Mouse (Mus musculus): ENCODE results near the gene Liph. TPM values are rescaled to one million over a fixed set of nuclear protein-coding genes. Genes with fewer than 3 reads are reported as not detected.

The Liph gene
- polyA plus RNA-seq, 1 experiment = 1.9 TPM

DNA sequence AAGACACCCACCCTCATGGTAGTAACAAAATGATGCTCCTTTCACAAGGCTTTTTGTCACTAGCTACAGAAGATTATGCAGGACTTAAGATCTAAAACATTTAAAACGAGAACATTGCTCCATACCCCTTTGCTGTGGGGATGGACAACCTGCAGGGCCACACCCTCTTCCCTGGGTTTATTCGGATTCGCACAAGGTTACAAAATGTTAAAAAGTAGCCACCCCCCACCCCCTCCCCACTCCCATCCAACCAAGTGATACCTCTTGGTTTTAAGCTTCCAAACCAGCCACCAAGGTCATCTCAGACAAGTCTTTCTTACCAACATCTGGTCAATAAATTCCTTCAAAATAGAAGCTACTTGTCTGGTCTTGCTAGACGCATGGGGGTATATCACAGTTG is 11.9 kb downstream of the Liph start:
- H3K27me3 ChIP-seq (ENCODE audit: control insufficient read depth, insufficient read depth, low read length) = no peaks in the 10 kb centered on the region
- no peak overlapping the region for H3K27ac ChIP-seq (ENCODE audit: control insufficient read depth, insufficient read depth, low read length)
- no peaks in the 10 kb centered on the region for H3K4me1 ChIP-seq (replicated peaks; ENCODE audit: control insufficient read depth, insufficient read depth, low read length)
- 98% methylated on average over 4 of the region's 4 CpGs for WGBS
- no peaks in the 10 kb centered on the region for H3K36me3 ChIP-seq (ENCODE audit: control insufficient read depth, insufficient read depth, low read length)
- TF ChIP-seq CTCF (IDR thresholded peaks at IDR 0.05; ENCODE audit: borderline replicate concordance, control insufficient read depth, extremely low read depth, insufficient read depth, low read length, poor library complexity) (no peak), POLR2A (IDR thresholded peaks at IDR 0.05; ENCODE audit: control insufficient read depth, extremely low read depth, insufficient read depth, low read length, poor library complexity) (no peak)
- DNase-seq = no peak
- H3K4me3 ChIP-seq (ENCODE audit: control insufficient read depth, insufficient read depth, low read length) = no peak overlapping the region

DNA sequence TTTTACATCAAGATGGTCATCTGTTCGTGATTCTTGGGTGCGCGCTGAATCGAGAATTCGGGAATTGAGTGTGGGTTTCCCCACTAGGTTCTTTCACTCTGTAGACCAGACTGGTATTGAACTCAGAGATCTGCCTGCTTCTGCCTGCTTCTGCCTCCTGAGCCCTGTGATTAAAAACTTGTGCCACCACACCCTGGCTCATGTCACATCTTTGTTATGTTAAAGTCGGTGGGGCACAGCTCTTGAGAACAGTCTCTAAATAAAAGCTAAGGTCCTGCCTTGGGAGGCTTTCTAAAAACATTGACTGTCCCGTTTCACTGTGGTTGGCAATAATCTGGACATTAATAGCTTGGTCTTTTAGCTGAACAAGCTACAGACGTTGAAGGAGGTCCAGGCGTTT is 12.3 kb downstream of the Liph start:
- no peaks in the 10 kb centered on the region for H3K36me3 ChIP-seq (ENCODE audit: control insufficient read depth, insufficient read depth, low read length)
- WGBS = 96% methylated on average over 9 of the region's 9 CpGs
- no peaks in the 10 kb centered on the region for H3K27me3 ChIP-seq (ENCODE audit: control insufficient read depth, insufficient read depth, low read length)
- no peak overlapping the region for H3K4me3 ChIP-seq (ENCODE audit: control insufficient read depth, insufficient read depth, low read length)
- TF ChIP-seq CTCF (IDR thresholded peaks at IDR 0.05; ENCODE audit: borderline replicate concordance, control insufficient read depth, extremely low read depth, insufficient read depth, low read length, poor library complexity) (no peak), POLR2A (IDR thresholded peaks at IDR 0.05; ENCODE audit: control insufficient read depth, extremely low read depth, insufficient read depth, low read length, poor library complexity) (no peak)
- H3K27ac ChIP-seq (ENCODE audit: control insufficient read depth, insufficient read depth, low read length) = no peak overlapping the region
- H3K4me1 ChIP-seq (replicated peaks; ENCODE audit: control insufficient read depth, insufficient read depth, low read length) = no peaks in the 10 kb centered on the region
- no peak for DNase-seq

DNA sequence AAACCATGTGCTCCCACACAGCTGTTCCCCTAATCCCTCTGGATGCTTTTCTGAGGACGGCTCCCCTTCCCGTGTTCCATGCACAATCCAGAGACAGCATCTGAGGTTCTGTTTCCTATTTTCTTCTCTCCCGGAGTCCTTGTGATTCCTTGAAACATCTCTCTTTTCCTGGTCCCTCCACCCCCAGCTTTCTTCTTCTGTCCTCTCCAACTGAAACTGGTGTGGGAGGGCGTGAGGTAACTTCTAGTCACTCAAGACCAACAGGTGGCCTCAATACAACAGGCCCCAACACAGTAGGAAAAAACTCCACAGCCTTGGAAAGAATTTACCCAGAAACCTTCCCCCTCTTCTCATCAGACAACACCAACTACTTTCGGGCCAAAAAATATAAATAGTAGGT is 18.1 kb downstream of the Liph start:
- Histone ChIP-seq H3K4me1 (replicated peaks; ENCODE audit: control insufficient read depth, insufficient read depth, low read length) (no peaks in the 10 kb centered on the region), H3K4me3 (ENCODE audit: control insufficient read depth, insufficient read depth, low read length) (no peak overlapping the region), H3K27ac (ENCODE audit: control insufficient read depth, insufficient read depth, low read length) (no peak overlapping the region), H3K36me3 (ENCODE audit: control insufficient read depth, insufficient read depth, low read length) (no peaks in the 10 kb centered on the region), H3K27me3 (ENCODE audit: control insufficient read depth, insufficient read depth, low read length) (no peaks in the 10 kb centered on the region; the same call in 1 of the 2 replicates)
- no peak for TF ChIP-seq CTCF (IDR thresholded peaks at IDR 0.05; ENCODE audit: borderline replicate concordance, control insufficient read depth, extremely low read depth, insufficient read depth, low read length, poor library complexity)
- TF ChIP-seq POLR2A (IDR thresholded peaks at IDR 0.05; ENCODE audit: control insufficient read depth, extremely low read depth, insufficient read depth, low read length, poor library complexity) = no peak
- 91% methylated on average over 5 of the region's 5 CpGs for WGBS
- DNase-seq = no peak

DNA sequence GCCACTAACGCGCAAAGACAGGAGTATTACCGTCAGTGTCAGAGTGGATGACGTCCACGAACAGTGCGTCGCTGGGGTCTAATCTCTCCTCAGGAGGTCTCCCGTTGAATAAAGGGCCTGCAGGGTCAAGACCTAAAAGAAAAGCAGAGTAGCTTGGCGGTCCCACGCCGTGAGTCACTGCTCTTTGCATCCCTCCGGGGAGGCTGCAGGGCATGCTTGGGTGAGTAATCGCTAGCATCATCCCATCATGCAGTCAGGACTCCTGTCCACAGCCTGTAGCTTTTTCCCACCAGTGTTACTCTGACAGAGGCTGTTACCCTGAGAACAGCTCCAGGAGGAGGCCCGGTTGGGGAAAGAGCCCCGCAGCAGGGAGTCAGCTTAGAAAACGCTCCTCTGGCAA is 19.3 kb downstream of the Liph start:
- no peaks in the 10 kb centered on the region; the same call in 1 of the 2 replicates for H3K27me3 ChIP-seq (ENCODE audit: control insufficient read depth, insufficient read depth, low read length)
- TF ChIP-seq CTCF (IDR thresholded peaks at IDR 0.05; ENCODE audit: borderline replicate concordance, control insufficient read depth, extremely low read depth, insufficient read depth, low read length, poor library complexity) (no peak), POLR2A (IDR thresholded peaks at IDR 0.05; ENCODE audit: control insufficient read depth, extremely low read depth, insufficient read depth, low read length, poor library complexity) (no peak)
- 40% methylated on average over 16 of the region's 16 CpGs for WGBS
- no peaks in the 10 kb centered on the region for H3K4me1 ChIP-seq (replicated peaks; ENCODE audit: control insufficient read depth, insufficient read depth, low read length)
- no peak for DNase-seq
- no peaks in the 10 kb centered on the region for H3K36me3 ChIP-seq (ENCODE audit: control insufficient read depth, insufficient read depth, low read length)
- H3K4me3 ChIP-seq (ENCODE audit: control insufficient read depth, insufficient read depth, low read length) = no peak overlapping the region
- no peak overlapping the region for H3K27ac ChIP-seq (ENCODE audit: control insufficient read depth, insufficient read depth, low read length)

DNA sequence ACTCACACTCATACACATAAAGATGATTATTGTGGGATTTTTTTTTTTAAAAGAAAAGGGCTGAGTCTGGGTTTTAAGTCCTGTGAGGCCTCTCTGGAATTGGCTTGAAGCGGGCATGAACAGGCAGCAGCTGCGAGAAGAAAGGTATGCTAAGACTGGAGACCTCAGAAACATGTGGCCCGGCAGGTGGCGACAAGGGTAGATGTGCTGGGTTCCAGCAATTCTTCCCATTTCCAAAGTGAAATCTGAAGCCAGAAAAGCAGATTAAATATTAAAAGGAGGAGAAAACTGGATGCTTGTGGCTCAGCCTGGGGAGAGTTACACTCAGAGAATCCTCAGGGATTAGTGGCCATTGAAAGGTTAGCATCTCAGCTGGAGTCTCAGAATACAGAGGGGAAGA is 24.0 kb downstream of the Liph start:
- Histone ChIP-seq H3K27me3 (ENCODE audit: control insufficient read depth, insufficient read depth, low read length) (no peaks in the 10 kb centered on the region; the same call in 1 of the 2 replicates), H3K36me3 (ENCODE audit: control insufficient read depth, insufficient read depth, low read length) (no peaks in the 10 kb centered on the region), H3K27ac (ENCODE audit: control insufficient read depth, insufficient read depth, low read length) (no peak overlapping the region), H3K4me1 (replicated peaks; ENCODE audit: control insufficient read depth, insufficient read depth, low read length) (no peaks in the 10 kb centered on the region), H3K4me3 (ENCODE audit: control insufficient read depth, insufficient read depth, low read length) (no peak overlapping the region)
- WGBS = 85% methylated on average over 4 of the region's 4 CpGs
- TF ChIP-seq POLR2A (IDR thresholded peaks at IDR 0.05; ENCODE audit: control insufficient read depth, extremely low read depth, insufficient read depth, low read length, poor library complexity) (no peak), CTCF (IDR thresholded peaks at IDR 0.05; ENCODE audit: borderline replicate concordance, control insufficient read depth, extremely low read depth, insufficient read depth, low read length, poor library complexity) (no peak)
- no peak for DNase-seq

DNA sequence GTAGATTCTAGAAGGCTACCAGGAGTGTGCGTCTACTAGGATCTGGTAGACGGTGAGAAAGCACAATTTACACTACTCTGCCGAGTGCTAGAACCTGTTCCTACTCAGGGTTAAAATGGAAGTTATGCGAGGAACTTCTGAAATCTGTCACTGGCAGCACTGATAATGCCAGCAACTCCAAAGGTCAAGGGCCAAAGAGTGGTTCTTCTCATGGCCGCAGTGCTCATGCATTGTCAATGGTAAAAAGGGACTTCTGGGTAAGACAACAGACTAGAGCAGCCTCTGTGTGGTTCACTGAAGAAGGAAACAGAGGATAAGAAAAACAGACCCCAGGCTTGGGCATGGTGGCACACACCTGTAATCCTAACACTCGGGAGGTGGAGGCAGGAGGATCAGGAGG is 24.9 kb downstream of the Liph start:
- WGBS = 95% methylated on average over 6 of the region's 6 CpGs
- no peak for DNase-seq
- H3K4me3 ChIP-seq (ENCODE audit: control insufficient read depth, insufficient read depth, low read length) = no peak overlapping the region
- H3K27me3 ChIP-seq (ENCODE audit: control insufficient read depth, insufficient read depth, low read length) = no peaks in the 10 kb centered on the region; the same call in 1 of the 2 replicates
- TF ChIP-seq POLR2A (IDR thresholded peaks at IDR 0.05; ENCODE audit: control insufficient read depth, extremely low read depth, insufficient read depth, low read length, poor library complexity) = no peak
- TF ChIP-seq CTCF (IDR thresholded peaks at IDR 0.05; ENCODE audit: borderline replicate concordance, control insufficient read depth, extremely low read depth, insufficient read depth, low read length, poor library complexity) = no peak
- H3K4me1 ChIP-seq (replicated peaks; ENCODE audit: control insufficient read depth, insufficient read depth, low read length) = no peaks in the 10 kb centered on the region
- no peak overlapping the region for H3K27ac ChIP-seq (ENCODE audit: control insufficient read depth, insufficient read depth, low read length)
- H3K36me3 ChIP-seq (ENCODE audit: control insufficient read depth, insufficient read depth, low read length) = no peaks in the 10 kb centered on the region

DNA sequence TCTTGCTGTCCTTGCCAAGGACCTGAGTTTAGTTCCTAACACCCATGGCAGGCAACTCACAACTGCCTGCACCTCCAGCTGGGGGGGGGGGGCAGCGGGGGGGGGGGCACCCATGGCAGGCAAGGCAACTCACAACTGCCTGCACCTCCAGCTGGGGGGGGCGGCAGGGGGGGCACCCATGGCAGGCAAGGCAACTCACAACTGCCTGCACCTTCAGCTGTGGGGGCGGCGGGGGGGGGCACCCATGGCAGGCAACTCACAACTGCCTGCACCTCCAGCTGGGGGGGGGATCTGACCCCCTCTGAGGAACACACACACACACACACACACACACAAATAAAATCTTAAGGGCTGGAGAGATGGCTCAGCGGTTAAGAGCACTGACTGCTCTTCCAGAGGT is 25.6 kb downstream of the Liph start:
- Histone ChIP-seq H3K4me3 (ENCODE audit: control insufficient read depth, insufficient read depth, low read length) (no peak overlapping the region), H3K4me1 (replicated peaks; ENCODE audit: control insufficient read depth, insufficient read depth, low read length) (no peaks in the 10 kb centered on the region), H3K27me3 (ENCODE audit: control insufficient read depth, insufficient read depth, low read length) (no peaks in the 10 kb centered on the region), H3K27ac (ENCODE audit: control insufficient read depth, insufficient read depth, low read length) (no peak overlapping the region), H3K36me3 (ENCODE audit: control insufficient read depth, insufficient read depth, low read length) (no peaks in the 10 kb centered on the region)
- no peak for TF ChIP-seq POLR2A (IDR thresholded peaks at IDR 0.05; ENCODE audit: control insufficient read depth, extremely low read depth, insufficient read depth, low read length, poor library complexity)
- DNase-seq = no peak
- WGBS = 80% methylated on average over 5 of the region's 5 CpGs
